Mouse (Mus musculus) limb, embryonic 14.5 days (tissue): ENCODE measurements around the gene Gm20431. TPM values are rescaled to one million over a fixed set of nuclear protein-coding genes. Genes with fewer than 3 reads are reported as not detected.

ENCODE experiments used
- ATAC-seq: fragments of 200-750 bp; cut with Nextera tagmentation; 2 replicates; pipeline ENCODE4 v1.8.0; 2017; ENCODE audit warnings: low read depth, moderate number of reproducible peaks, moderate TSS enrichment; ENCODE audit not compliant: low FRiP score
- DNase-seq: peaks from one replicate; pipeline ENCODE4 v3.0.0-alpha.2; 2015; ENCODE audit warnings: low spot score
- H3K27ac ChIP-seq: fragments of 300-500 bp; sonication (generic); replicated peaks from 2 replicates; pipeline ENCODE4 v1.5.1; 2014; ENCODE audit warnings: low read depth, mild to moderate bottlenecking, low read length, moderate library complexity, mixed read lengths
- H3K27me3 ChIP-seq: fragments of 300-500 bp; sonication (generic); 2 replicates; pipeline ENCODE4 v1.6.1; 2014; ENCODE audit warnings: low read length, mixed read lengths; ENCODE audit not compliant: control insufficient read depth, insufficient read depth
- H3K36me3 ChIP-seq: fragments of 300-500 bp; sonication (generic); 2 replicates; pipeline ENCODE4 v1.6.1; 2014; ENCODE audit warnings: mild to moderate bottlenecking, low read length, moderate library complexity, mixed read lengths; ENCODE audit not compliant: control insufficient read depth, insufficient read depth
- H3K4me1 ChIP-seq: fragments of 300-500 bp; sonication (generic); 2 replicates; pipeline ENCODE4 v1.6.1; 2014; ENCODE audit warnings: antibody characterized with exemption, low read length, mixed read lengths; ENCODE audit not compliant: control insufficient read depth, insufficient read depth
- H3K4me2 ChIP-seq: fragments of 300-500 bp; sonication (generic); replicated peaks from 2 replicates; pipeline ENCODE4 v1.6.1; 2014; ENCODE audit warnings: low read depth, mild to moderate bottlenecking, low read length, moderate library complexity; ENCODE audit not compliant: severe bottlenecking
- H3K4me3 ChIP-seq: fragments of 300-500 bp; sonication (generic); replicated peaks from 2 replicates; pipeline ENCODE4 v1.5.1; 2014; ENCODE audit warnings: low read length
- H3K9ac ChIP-seq: fragments of 300-500 bp; sonication (generic); 2 replicates; pipeline ENCODE4 v1.6.1; 2014; ENCODE audit warnings: mild to moderate bottlenecking, low read depth, low read length, moderate library complexity; ENCODE audit not compliant: severe bottlenecking
- H3K9me3 ChIP-seq: fragments of 300-500 bp; sonication (generic); 2 replicates; pipeline ENCODE4 v1.6.1; 2016; ENCODE audit warnings: low read length; ENCODE audit not compliant: control insufficient read depth
- POLR2A ChIP-seq: fragments of 200-500 bp; IDR thresholded peaks from 2 replicates; pipeline ENCODE4 v1.8.0; 2012; ENCODE audit warnings: inconsistent platforms, mild to moderate bottlenecking, moderate library complexity, borderline replicate concordance; ENCODE audit not compliant: insufficient read depth, insufficient read length; ENCODE audit errors: extremely low read depth
- WGBS: fragments of 180-500 bp; shearing (Covaris S2); extraction: QIAGEN DNeasy Blood & Tissue Kit; methylation state at CpG from one replicate; pipeline ENCODE4 v1.1.7; 2014; 5-methylcytosine and 5-hydroxymethylcytosine counted together
- polyA plus RNA-seq, 2 experiments: library from polyadenylated mRNA; depleted of rRNA in 1 of 2; stranded (reverse) in 1 of 2; unstranded in 1 of 2; fragments of >200 nt; fragmentation: Nextera tagmentation in 1 of 2; extraction: Ambion mirVana in 1 of 2; gene quantifications; 2 replicates each; pipeline versions ENCODE4 v1.2.1 to v1.2.3; 2012 to 2014

The Gm20431 gene
- polyA plus RNA-seq, 2 experiments: 6.1 to 7.5 TPM

- TF ChIP-seq POLR2A: no peak
- DNase-seq (no peak), ATAC-seq (no peak)
These were observed 20.0 kb downstream of the Gm20431 start for GRCm38 (mm10) chr2:167641337-167641736.

GRCm38 (mm10) chr2:167640279-167640678 is 21.0 kb downstream of the Gm20431 start:
- no peak overlapping the region for H3K27ac ChIP-seq
- no peak for DNase-seq
- H3K27me3 ChIP-seq: no peaks in the 10 kb centered on the region
- WGBS: 85% methylated on average over 3 of the region's 3 CpGs
- no peak for TF ChIP-seq POLR2A
- H3K9me3 ChIP-seq: no peaks in the 10 kb centered on the region
- H3K36me3 ChIP-seq: peaks cover 19% of the 10 kb centered on the region
- H3K4me1 ChIP-seq: no peaks in the 10 kb centered on the region
- ATAC-seq: no peak
- H3K4me3 ChIP-seq: no peak overlapping the region
- no peak overlapping the region for H3K9ac ChIP-seq
- H3K4me2 ChIP-seq: no peak overlapping the region

More at GRCm38 (mm10) chr2:167641337-167641736, 20.0 kb downstream of the Gm20431 start:
- Histone ChIP-seq H3K9me3 (no peaks in the 10 kb centered on the region), H3K27ac (no peak overlapping the region), H3K36me3 (peaks cover 29% of the 10 kb centered on the region), H3K4me3 (no peak overlapping the region), H3K4me1 (no peaks in the 10 kb centered on the region), H3K9ac (no peak overlapping the region), H3K27me3 (no peaks in the 10 kb centered on the region), H3K4me2 (no peak overlapping the region)
- WGBS: 57% methylated on average over 8 of the region's 8 CpGs

- ATAC-seq: no peak
- no peak for DNase-seq
- WGBS: 75% methylated on average over 7 of the region's 7 CpGs
- Histone ChIP-seq H3K9me3 (no peaks in the 10 kb centered on the region), H3K27me3 (no peaks in the 10 kb centered on the region), H3K4me2 (peak overlapping the region; percentile 44), H3K36me3 (no peaks in the 10 kb centered on the region), H3K9ac (no peak overlapping the region), H3K4me1 (peaks cover 15% of the 10 kb centered on the region), H3K4me3 (peak overlapping the region; percentile 28), H3K27ac (no peak overlapping the region)
- TF ChIP-seq POLR2A: no peak
These were observed 26.3 kb downstream of the Gm20431 start for GRCm38 (mm10) chr2:167634865-167635512.

GRCm38 (mm10) chr2:167634338-167634770 is 26.9 kb downstream of the Gm20431 start:
- peak overlapping the region; percentile 44 for H3K4me2 ChIP-seq
- H3K36me3 ChIP-seq: no peaks in the 10 kb centered on the region
- H3K9ac ChIP-seq: 0 out of 2 replicates have a peak overlapping the region, but pooled peaks have one; percentile 1
- H3K9me3 ChIP-seq: no peaks in the 10 kb centered on the region
- ATAC-seq: peak; percentile 78
- peaks cover 19% of the 10 kb centered on the region for H3K4me1 ChIP-seq
- peak overlapping the region; percentile 28 for H3K4me3 ChIP-seq
- WGBS: under 1% methylated on average over 14 of the region's 15 CpGs
- no peaks in the 10 kb centered on the region for H3K27me3 ChIP-seq
- DNase-seq: peak; percentile 100
- no peak for TF ChIP-seq POLR2A
- 0 out of 2 replicates have a peak overlapping the region, but pooled peaks have one; percentile 64 for H3K27ac ChIP-seq

GRCm38 (mm10) chr2:167633537-167633872 is 27.8 kb downstream of the Gm20431 start:
- no peak for ATAC-seq
- H3K27ac ChIP-seq: peak overlapping the region; percentile 64; the same call in 1 of the 2 replicates
- no peaks in the 10 kb centered on the region for H3K36me3 ChIP-seq
- H3K4me2 ChIP-seq: no peak overlapping the region
- no peak for TF ChIP-seq POLR2A
- H3K4me3 ChIP-seq: no peak overlapping the region
- H3K4me1 ChIP-seq: peaks cover 19% of the 10 kb centered on the region
- no peak for DNase-seq
- no peaks in the 10 kb centered on the region for H3K27me3 ChIP-seq
- 90% methylated on average over 6 of the region's 6 CpGs for WGBS
- no peaks in the 10 kb centered on the region for H3K9me3 ChIP-seq
- no peak overlapping the region for H3K9ac ChIP-seq
